Mouse (Mus musculus) thymus, postnatal 25 days (tissue): ENCODE data around the gene Gm20388.
A peak's percentile ranks its signal among the peaks of the same experiment; 100 is the strongest.
"Not testable (repeated sequence)": the region's sequence is repeated elsewhere in the genome, so short reads cannot be mapped to it uniquely, and the experiment has no call there.

Source experiments
- DNase-seq: peaks from one replicate; pipeline ENCODE4 v3.0.0; 2022

Gm20388 gene

DNA sequence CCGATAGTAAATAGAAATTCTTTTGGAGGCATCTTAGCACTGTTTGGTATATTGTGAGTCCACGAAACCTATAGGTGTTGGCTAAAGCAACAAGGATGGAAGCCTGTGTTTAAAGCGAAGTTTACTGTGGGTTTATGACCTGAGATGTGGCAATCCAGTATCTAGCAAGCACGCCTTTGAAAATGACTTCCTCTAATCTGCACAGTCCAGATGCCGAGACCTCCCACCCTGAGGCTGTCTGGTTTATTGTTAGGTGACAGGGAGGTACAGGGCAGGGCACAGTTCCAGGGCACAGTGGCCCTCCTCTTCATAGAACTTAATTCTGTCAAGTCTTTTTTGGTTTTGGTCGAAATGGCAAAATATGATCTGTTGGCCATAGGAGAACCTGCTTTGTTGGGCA is 3166.6 kb downstream of the Gm20388 start:
- DNase-seq: no peak

DNA sequence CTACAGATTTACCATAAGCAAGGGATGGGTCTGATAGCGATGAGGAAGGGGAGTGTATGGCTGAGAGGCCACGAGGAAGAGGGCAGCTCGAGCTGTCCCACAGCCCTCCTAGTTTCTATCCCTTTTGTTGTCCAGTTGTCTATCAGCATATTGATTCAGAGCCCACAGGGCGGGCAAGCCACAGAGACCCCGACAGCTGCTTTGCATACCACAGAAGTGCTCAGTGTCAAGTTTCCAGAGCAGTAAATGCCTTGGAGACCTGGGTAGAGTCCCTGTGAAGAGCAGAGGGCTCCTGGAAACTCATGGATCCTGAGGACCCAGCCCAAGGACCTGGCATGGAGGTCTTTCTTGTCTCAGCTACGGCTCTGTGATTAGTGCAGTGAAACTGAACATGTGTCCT is 3172.4 kb downstream of the Gm20388 start:
- no peak for DNase-seq

DNA sequence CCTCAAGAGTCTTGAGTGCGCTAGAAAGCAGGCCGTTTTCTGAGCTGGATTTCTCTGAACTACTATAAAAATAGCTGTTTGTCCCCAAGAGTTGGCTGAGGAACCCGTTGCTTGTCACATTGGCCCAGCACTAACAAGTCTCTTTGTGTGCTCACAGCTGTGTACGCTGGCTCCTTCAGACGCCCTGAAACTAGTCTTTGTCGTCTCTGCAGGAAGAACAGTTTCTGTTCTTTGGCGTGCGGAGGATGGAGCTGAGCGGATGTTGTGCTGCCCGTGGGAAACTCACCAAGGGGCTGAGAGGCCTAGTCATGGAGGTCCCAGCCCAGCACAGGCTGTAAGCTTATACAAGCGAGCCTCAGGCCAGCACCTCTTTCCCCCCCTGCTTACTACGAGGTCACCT is 3173.0 kb downstream of the Gm20388 start:
- DNase-seq: no peak

DNA sequence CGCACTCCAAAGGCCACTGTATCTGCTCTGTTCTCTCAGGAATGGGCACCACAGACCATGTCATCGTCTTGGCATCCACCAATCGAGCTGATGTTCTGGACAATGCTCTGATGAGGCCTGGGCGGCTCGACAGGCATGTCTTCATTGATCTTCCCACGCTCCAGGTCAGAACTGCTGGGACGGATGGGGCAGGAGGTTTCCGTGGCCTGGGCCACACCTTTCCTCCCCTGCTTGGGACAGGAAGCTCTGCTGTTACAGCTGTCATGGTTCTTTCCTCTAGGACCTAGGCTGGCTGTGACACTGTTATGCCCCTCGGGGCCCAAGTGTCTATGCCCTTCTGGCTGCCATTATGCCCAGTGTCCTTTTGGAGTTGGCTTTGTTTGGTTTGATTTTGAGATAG is 3176.6 kb downstream of the Gm20388 start:
- DNase-seq: no peak

DNA sequence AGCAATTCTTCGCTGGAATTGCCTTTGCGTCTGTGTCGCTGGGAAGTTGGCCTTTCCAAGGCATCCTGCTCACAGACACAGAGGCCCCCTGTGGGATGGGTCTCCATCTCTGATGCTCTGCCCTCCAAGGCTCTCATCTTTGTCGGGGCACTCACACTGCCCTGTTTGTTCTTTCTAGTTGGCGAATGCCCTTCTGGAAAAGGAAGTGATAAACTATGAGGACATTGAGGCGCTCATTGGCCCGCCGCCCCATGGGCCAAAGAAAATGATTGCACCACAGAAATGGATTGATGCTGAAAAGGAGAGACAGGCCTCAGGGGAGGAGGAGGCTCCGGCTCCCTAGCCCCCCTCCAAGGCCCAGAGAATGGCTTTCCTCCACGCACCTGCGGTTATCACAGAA is 3186.6 kb downstream of the Gm20388 start:
- no peak for DNase-seq

DNA sequence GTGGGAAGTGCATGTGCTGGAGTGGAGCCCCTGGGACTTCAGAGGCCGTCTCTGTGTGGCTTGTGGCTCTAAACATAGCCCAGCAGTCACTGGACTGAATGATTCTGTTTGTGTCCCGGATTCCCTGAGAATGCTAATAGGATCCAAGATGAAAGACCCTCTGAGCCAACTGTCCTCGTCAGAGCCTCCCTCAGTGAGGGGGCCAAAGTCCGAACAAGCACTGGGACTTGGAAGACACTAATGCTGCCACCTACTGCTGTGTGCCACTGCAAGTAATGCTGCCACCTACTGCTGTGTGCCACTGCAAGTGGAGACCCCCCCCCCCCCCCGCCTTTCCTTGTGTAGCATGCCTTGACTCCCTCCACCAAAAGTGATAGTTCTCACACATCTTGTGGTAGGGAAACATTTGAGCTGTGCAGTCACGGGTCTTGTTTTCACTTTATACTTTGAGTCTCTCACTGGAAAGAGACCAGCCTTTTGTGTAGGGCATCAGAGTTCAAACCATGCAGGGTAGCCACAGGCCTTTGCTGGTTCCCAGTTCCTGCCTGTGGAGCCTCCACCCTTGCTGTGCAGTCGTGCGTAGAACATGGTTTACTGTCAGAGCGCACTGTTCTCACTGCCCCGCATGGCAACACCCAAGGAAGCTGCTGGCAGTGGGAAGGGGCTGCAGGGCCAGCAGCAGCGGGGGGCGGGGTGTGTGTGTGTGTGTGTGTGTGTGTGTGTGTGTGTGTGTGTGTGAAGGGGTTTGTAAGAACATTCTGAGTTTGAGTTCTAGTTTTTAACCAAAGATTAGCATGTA is 3187.3 kb downstream of the Gm20388 start:
- peak; percentile 55 for DNase-seq

DNA sequence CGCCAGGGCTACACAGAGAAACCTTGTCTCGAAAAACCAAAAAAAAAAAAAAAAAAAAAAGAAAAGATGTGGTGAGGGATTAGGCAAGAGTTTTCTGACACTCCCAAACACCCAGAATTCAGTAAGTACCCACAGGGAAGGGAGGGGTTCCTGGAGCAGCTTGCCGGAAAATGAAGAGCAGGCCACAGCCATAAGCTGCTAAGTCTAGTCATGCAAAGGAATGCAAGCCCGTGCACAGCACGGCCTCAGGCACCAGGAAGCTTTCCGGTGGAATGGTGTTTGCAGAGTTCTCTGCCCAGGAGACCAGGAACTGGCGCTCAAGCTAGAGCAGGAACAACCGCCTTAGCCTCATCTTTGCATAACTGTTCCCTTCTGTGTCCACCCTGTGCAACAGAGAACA is 3189.6 kb downstream of the Gm20388 start:
- DNase-seq: no peak

DNA sequence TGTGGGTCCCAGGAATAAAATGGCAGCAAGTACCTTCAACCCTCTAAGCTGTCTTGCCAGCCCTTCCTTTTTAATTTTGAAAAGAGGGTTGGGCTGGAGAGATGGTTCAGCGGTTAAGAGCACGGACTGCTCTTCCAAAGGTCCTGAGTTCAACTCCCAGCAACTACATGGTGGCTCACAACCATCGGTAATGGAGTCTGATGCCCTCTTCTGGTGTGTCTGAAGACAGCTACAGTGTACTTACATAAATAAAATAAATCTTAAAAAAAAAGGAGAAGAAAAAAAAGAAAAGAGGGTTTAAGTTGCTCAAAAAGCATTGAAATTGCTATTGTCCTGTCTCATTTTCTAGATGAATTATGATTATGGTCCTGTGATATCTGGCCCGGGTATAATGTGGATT is 3190.6 kb downstream of the Gm20388 start:
- no peak for DNase-seq

DNA sequence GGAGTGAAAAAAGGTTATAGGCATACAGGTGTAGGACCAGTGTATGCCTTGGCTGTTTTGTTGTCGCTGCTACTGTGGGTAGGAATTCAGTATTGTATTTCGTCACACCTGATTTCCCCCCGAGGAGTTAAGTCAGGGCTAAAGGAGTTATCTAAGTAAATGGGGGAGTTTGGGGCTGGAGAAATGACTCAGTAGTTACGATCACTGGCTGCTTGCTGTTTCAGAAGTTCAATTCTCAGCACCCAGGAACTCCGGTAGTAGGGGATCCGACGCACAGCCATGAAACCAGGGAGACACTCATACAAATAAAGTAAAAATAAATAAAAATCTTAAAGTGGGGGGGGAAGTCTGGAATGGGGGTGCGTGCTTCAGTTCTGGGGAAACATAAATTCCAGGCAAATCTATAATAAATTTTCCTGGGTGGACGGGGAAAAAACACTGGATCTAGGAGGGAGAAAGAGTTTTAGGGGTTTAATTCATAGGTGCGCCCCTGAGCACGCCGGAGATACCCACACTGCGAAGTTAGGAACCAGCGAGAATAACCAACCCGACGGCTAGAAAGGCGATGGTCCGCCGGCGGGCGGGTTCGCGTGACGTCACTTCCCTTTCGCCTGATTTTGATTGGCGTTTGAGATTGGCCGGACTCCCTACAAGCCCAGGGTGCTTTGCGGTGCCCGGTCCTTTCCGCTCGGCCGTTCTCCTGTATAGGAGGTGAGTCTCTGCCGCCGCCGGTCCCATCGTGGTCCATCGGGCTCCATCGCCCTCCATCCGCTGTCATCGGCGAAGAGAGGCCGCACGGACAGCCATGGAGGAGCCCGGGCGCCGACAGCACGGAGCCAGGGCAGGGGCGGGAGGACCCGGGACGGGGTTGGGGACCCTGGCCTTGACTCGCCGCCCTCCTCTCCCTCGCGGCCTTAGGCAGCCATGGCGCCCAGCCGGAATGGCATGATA is 3191.4 kb downstream of the Gm20388 start, which contains the start of gene Rpl13:
Rpl13 (plus strand) TSS at position 616 of the 951 bp plus-strand sequence.
- peak; percentile 96 for DNase-seq

DNA sequence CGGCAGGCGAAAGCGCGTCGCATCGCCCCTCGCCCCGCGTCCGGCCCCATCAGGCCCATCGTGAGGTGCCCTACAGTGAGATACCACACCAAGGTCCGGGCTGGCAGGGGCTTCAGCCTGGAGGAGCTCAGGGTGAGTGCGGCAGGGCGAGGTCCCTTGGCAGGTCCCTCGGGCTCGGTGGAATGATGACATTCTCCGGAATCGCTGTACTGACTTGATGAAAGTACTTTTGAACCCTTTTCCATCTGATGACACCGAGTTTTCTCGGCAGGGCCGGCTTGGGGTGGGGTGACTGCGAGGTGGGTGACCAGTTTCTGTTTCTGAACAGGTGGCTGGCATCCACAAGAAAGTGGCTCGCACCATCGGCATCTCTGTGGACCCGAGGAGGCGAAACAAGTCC is 3192.2 kb downstream of the Gm20388 start:
- not testable (repeated sequence) for DNase-seq

DNA sequence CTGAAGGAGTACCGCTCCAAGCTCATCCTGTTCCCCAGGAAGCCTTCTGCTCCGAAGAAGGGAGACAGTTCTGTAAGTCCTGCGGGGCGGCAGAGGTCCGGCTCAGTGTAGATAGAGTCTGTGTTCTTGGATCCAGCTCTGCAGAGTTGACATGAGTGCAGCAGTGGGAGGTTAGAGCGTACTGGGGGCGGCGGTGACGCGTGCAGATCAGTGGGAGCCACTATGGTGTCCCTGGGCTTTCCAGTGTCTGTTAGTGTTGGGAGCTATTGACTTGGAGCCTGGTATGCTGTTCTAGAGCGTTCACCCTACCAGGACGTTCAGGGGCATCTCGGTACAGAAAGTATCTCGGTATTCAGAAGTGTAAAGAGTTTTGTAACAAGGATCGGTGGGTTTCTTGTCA is 3192.6 kb downstream of the Gm20388 start:
- DNase-seq: no peak

DNA sequence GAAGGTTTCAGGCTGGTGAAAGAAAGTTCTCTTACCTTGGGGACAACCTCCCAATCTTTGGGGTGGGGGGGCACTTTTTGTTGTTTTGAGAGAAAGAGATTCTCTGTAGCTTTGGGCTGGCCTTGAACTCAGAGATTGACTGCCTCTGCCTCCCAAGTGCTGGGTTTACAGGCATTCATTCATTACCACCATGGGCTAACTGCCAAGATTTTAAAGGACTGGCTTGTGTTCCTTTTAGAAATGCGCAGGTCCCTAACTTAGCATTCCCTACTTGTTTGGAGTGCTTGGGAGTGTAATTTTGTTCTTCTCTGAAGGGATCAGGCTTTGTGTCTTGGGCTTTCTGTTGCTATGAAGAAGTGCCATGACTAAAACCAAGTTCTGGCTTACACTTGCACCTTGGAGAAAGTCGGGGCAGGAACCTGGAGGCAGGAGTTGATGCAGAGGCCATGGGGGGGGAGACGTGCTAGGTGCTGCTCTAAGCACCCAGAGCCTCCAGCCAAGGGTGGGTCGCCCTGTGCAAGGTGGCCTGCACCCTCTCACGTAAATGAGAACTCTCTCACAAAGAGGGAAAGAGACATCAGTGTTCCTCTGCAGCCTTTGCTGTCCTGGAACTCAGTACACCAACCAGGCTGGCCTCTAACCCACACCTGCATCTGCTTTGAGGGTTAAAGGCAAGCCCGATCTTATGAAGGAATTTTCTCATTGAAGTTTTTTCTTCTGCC is 3193.6 kb downstream of the Gm20388 start:
- DNase-seq: no peak

DNA sequence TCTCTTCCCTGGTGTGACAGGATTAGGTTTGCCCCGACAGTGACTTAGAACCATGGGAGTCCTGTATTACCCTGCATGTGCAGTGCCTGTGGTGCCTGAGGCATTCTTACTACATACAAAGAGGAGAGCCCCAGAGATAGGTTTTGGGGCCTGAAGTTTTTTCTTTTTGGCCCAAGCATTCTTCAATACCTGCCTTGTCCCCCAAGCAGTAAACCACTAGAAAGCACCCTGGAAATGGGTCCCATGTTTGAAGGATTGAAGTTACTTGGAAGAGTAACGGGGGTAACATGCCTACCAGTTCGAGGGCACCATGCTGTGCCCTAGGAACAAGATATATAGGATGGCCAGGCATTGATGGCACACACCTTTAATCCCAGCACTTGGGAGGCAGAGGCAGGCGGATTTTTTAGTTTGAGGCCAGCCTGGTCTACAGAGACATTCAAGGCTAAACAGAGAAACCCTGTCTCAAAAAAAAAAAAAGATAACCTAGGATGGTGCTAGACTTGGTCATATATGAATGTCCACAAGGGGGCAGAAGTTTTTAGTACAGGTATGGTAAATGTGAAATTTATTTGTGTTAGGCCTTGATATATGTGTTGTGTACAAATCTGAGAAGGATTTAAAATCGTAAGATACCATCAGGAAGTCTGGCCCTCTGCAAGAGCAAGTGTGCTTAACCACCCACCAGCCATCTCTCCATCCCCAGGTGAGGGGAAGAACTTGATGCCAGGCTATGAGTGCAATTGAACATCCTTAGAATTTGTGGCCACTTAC is 3195.1 kb downstream of the Gm20388 start:
- DNase-seq: no peak

DNA sequence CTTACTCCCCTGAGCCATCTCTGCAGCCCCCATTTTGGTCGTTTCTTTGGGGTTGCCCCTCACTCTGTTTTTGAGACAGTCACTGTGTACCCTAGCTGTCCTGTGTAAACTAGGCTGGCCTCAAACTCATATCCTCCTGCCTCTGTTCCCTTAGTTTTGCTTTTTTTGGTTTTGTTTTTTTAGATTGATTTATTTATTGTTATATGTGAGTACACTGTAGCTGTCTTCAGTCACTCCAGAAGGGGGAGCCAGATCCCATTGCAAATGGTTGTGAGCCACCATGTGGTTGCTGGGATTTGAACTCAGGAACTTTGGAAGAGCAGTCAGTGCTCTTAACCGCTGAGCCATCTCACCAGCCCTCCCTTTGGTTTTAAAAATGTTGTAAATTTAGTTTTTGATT is 3195.9 kb downstream of the Gm20388 start:
- DNase-seq: no peak

DNA sequence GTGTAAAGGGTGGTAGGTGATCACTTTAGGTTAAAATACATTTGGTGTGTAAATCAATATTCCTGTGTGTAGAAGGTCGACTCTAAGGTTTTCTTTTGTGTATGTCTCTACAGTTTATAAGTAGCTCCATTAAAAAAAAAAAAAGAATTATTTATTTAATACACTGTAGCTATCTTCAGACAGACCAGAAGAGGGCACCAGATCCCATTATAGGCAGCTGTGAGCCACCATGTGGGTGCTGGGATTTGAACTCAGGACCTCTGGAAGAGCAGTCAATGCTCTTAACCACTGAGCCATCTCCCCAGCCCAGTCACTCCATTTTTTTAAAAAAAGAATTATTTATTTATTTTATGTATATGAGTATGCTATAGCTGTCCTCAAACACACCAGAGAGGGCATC is 3197.4 kb downstream of the Gm20388 start:
- DNase-seq: no peak

DNA sequence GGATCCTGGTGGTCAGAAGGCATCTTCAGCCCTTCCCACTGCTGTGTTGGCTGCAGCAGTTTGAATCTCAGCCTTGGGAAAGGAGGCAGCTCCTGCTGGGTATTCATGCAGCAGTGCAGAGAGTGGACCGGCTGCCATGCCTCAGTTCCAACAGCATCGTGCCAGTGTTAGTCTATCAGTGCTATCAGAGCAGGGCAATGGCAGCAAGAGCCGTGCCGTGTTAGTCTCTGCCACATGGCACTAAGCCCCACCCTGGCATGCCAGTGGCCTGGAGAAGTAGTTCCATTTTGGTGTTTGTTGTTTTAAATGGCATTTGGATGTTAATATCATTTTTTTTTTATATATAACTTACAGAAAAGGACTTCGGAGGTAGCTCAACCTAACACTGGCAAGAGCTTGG is 3198.3 kb downstream of the Gm20388 start:
- no peak for DNase-seq

DNA sequence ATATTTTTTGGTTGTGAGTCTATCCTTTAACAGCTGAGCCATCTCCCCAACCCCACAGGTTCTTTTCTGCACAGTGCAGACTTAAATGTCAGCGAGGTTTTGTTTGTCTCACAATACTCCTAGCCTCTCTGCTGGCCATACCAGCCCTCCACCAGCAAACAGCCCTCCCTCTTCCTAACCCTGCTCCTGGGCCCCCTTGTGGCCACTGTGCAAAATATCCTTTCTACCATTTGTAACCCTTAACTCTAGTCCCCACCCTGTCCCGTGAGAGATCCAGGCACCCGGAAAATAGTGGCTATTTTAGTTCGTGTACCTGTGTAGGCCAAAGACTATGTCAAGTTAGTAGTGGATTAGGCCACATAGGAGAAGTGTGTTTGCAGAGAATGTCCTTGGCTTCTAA is 3200.0 kb downstream of the Gm20388 start:
- peak; percentile 68 for DNase-seq

DNA sequence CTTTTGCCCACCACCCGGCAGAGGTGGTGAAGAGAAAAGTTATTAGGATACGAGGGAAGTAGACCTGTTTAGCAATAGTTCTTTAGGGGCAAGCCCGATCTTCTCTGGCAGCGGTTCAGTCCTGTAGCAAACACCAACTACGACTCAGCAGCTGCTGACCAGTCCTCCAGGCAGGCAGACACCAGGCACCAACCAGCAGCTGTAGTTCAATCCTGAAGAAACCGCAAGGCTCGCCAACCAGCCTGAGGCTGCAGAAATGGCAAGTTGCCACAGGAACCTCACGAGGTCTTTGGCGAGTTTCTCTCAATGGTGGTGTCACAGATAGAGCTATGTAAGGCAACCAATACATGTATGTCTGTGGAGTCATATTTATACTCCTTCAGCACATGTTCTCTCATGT is 3202.3 kb downstream of the Gm20388 start:
- DNase-seq: no peak

DNA sequence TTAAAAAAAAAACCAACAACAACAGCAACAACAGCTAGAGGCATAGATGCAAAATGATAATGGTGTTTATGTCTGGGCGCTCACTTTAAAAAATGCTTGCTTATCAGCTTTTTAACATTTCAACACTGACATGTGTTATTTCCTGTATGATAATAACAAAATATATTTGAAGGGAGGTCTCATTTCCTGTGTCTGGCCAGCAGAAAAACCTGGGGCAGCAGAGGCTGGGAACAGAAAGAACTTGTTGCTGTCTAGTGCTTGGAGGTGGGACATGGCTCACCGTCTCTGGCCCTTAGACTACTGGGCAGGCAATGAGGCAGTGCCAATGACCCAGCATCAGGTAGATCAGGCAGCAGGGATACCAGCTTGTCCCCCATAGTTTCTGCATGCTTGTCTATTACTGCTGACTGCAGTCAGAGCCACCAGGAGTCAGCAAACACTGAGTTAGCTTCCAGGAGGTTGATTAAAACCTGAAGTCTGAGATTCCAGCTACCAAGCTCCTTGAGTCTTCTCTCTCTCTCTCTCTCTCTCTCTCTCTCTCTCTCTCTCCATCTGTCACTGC is 3203.3 kb downstream of the Gm20388 start:
- DNase-seq: no peak

DNA sequence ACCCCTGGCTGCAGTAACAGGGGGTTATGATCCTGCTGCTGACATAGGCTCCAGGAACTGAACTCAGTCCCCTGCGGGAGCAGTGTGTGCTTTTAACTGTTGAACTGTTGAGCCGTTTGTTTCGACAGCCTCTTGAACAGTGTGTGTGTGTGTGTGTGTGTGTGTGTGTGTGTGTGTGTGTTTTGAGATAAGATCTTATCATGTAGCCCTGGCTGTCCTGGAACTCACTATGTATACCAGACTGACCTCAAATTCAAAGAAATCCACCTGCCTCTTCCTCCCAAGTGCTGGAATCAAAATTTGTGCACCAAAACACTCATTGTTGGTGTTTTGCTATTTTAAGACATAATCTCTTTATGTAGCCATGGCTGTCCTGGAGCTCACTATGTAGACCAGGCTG is 3204.0 kb downstream of the Gm20388 start:
- no peak for DNase-seq

DNA sequence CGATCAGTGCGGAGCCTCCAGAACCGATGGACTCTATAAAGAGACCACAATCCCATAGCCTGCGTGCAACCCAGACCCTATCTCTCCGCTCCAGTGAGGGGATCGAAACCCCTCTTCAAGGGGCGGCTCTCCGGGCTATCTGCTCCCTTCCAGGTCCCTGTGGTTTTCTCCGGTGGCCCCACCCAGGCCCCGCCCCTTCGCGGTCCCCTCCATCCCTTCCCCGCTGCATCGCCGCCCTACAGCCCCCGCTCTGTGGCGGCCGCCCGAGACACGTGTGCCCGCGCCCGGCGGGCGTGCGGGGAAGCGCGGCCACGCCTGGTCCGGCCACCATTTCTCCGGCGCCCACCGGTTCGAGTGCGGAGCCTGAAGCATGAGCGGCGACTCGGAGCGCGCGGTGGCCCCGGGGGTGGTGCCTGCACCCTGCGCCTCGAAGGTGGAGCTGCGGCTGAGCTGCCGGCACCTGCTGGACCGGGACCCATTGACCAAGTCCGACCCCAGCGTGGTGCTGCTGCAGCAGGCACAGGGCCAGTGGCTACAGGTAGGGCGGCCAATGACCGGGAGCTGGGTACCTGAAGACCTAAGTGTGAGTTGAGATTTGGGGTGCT is 3206.6 kb downstream of the Gm20388 start, which contains the start of gene Cpne7:
Cpne7 (plus strand) TSS at position 248 of the 605 bp plus-strand sequence.
- DNase-seq: no peak

DNA sequence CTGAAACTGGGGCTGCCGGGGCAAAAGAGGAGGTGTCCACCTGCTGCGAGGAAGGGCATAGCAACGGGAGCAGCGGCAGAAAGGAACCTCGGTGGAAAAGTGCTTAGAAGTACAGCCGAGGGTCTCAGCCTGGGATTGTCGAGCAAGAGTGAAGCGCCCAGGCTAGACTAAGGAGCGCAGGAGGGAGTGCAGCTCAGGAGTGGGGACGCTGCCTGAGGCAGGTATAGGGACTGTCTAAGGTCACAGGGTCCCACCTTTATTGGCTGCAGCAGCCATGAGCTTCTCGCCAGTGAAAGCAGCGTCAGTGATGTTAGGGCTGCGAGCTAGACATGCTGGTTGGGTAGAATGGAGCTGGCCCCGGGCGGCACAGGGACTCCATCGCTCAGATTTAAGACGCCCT is 3207.1 kb downstream of the Gm20388 start:
- no peak for DNase-seq
